Mouse (Mus musculus): ENCODE data around the gene Zfp846.
"Not testable (repeated sequence)": the region's sequence is repeated elsewhere in the genome, so short reads cannot be mapped to it uniquely, and the experiment has no call there.

Zfp846 gene

GRCm38 (mm10) chr9:20581175-20581634 lies at the start of gene Zfp846:
TSS of gene Zfp846 (plus strand) at chr9:20581291.
- DNase-seq (ENCODE audit: low read depth, low spot score) = peak; percentile 95

GRCm38 (mm10) chr9:20534326-20534926 lies 46.7 kb upstream of the Zfp846 start:
- no peak for DNase-seq (ENCODE audit: low read depth, low spot score)

- DNase-seq (ENCODE audit: low read depth, low spot score) = no peak
Measured at GRCm38 (mm10) chr9:20536598-20536997, 44.5 kb upstream of the Zfp846 start.

- DNase-seq (ENCODE audit: low read depth, low spot score) = no peak
Measured at GRCm38 (mm10) chr9:20543496-20543895, 37.6 kb upstream of the Zfp846 start.

GRCm38 (mm10) chr9:20544070-20544821 lies 36.8 kb upstream of the Zfp846 start:
- peak; percentile 75 for DNase-seq (ENCODE audit: low read depth, low spot score)

GRCm38 (mm10) chr9:20545151-20545550 lies 35.9 kb upstream of the Zfp846 start:
- DNase-seq (ENCODE audit: low read depth, low spot score) = no peak

GRCm38 (mm10) chr9:20551781-20552275 lies 29.3 kb upstream of the Zfp846 start:
- DNase-seq (ENCODE audit: low read depth, low spot score) = no peak

GRCm38 (mm10) chr9:20552698-20553097 lies 28.4 kb upstream of the Zfp846 start:
- DNase-seq (ENCODE audit: low read depth, low spot score) = no peak

- DNase-seq (ENCODE audit: low read depth, low spot score) = no peak
Measured at GRCm38 (mm10) chr9:20562177-20562576, 18.9 kb upstream of the Zfp846 start.

GRCm38 (mm10) chr9:20565326-20566030 lies 15.6 kb upstream of the Zfp846 start:
- DNase-seq (ENCODE audit: low read depth, low spot score) = not testable (repeated sequence)

- no peak for DNase-seq (ENCODE audit: low read depth, low spot score)
Measured at GRCm38 (mm10) chr9:20571060-20571459, 10.0 kb upstream of the Zfp846 start.

- no peak for DNase-seq (ENCODE audit: low read depth, low spot score)
Measured at GRCm38 (mm10) chr9:20576591-20576990, 4.5 kb upstream of the Zfp846 start.

GRCm38 (mm10) chr9:20601270-20601669 lies 20.2 kb downstream of the Zfp846 start:
- no peak for DNase-seq (ENCODE audit: low read depth, low spot score)

- DNase-seq (ENCODE audit: low read depth, low spot score) = no peak
Measured at GRCm38 (mm10) chr9:20606269-20606668, 25.2 kb downstream of the Zfp846 start.

- DNase-seq (ENCODE audit: low read depth, low spot score) = peak; percentile 90
Measured at GRCm38 (mm10) chr9:20607100-20607974, 26.2 kb downstream of the Zfp846 start.

GRCm38 (mm10) chr9:20609831-20610464 lies 28.9 kb downstream of the Zfp846 start:
- no peak for DNase-seq (ENCODE audit: low read depth, low spot score)

- no peak for DNase-seq (ENCODE audit: low read depth, low spot score)
Measured at GRCm38 (mm10) chr9:20611976-20612375, 30.9 kb downstream of the Zfp846 start.

GRCm38 (mm10) chr9:20616685-20617084 lies 35.6 kb downstream of the Zfp846 start:
- no peak for DNase-seq (ENCODE audit: low read depth, low spot score)

GRCm38 (mm10) chr9:20631332-20631731 lies 50.2 kb downstream of the Zfp846 start:
- DNase-seq (ENCODE audit: low read depth, low spot score) = no peak

GRCm38 (mm10) chr9:20635676-20636075 lies 54.6 kb downstream of the Zfp846 start:
- DNase-seq (ENCODE audit: low read depth, low spot score) = not testable (repeated sequence)

GRCm38 (mm10) chr9:20636256-20636655 lies 55.2 kb downstream of the Zfp846 start:
- DNase-seq (ENCODE audit: low read depth, low spot score) = no peak

Data from retina, adult 2 months (tissue).